Mouse (Mus musculus): ENCODE measurements around the gene Aurkaip1. TPM values are rescaled to one million over a fixed set of nuclear protein-coding genes. Genes with fewer than 3 reads are reported as not detected.
A peak's percentile ranks its signal among the peaks of the same experiment; 100 is the strongest.

Gene Aurkaip1
- polyA plus RNA-seq, 1 experiment, result 99.3 TPM

DNA sequence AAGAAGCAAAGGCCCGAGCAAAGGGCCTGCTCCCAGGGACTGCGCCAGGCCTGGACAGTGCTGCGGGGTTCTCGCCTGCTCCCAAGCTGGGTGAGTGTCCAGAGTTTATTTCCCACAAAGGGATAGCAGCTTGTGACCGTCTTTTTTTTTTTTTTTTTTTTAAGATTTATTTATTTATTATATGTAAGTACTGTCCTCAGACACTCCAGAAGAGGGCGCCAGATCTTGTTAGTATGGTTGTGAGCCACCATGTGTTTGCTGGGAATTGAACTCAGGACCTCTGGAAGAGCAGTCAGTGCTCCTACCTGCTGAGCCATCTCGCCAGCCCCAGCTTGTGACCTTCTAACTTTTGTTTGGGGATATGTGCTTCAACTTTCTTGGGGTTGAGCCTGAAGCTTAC is 10.0 kb upstream of the Aurkaip1 start:
- H3K4me1 ChIP-seq (ENCODE audit: control insufficient read depth, insufficient read depth, low read length), result no peaks in the 10 kb centered on the region
- H3K4me3 ChIP-seq (ENCODE audit: insufficient read depth, low read length), result no peak overlapping the region
- no peak for TF ChIP-seq POLR2A (IDR thresholded peaks at IDR 0.05; ENCODE audit: borderline replicate concordance, low read depth, low read length)
- TF ChIP-seq CTCF (IDR thresholded peaks at IDR 0.05; ENCODE audit: low read depth, low read length), result peak; percentile 45; the same call in 1 of the 2 replicates
- H3K27ac ChIP-seq (ENCODE audit: insufficient read depth, low read depth, low read length), result no peak overlapping the region

DNA sequence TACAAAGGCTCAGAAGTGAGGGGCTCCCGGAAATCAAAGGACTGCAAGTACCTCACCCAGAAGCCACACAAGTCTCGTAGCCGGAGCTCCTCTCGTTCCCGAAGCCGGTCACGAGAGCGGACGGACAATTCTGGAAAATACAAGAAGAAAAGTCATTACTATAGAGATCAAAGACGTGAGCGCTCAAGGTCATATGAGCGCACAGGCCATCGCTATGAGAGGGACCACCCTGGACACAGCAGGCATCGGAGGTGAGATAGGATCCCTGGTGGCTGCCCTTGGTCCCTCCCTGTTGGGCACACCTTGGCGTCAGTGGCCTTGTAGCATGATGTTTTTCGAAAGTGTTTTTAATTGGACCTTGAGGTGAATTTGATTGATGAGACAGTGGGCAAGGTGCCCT is 7.6 kb upstream of the Aurkaip1 start:
- Histone ChIP-seq H3K4me1 (ENCODE audit: control insufficient read depth, insufficient read depth, low read length) (no peaks in the 10 kb centered on the region), H3K27ac (ENCODE audit: insufficient read depth, low read depth, low read length) (no peak overlapping the region), H3K4me3 (ENCODE audit: insufficient read depth, low read length) (no peak overlapping the region)
- TF ChIP-seq CTCF (IDR thresholded peaks at IDR 0.05; ENCODE audit: low read depth, low read length), result no peak
- no peak for TF ChIP-seq POLR2A (IDR thresholded peaks at IDR 0.05; ENCODE audit: borderline replicate concordance, low read depth, low read length)

DNA sequence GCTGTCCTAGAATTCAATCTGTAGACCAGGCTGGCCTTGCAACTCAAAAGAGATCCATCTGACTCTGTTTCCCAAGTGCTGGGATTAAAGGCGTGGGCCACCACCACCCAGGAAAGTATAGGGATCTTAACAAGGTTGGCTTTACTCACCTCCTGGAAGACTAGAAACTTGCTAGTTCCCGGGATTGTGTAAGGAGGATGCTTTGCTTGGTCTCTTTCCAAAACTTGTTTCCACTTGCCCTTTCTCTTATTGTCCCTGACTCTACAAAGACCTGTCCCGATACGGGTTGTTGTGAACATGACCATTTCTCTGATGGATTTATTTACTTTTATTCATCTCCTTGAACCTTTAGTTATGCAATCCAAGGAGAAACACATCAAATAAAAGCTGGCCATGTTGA is 1.2 kb upstream of the Aurkaip1 start:
- Histone ChIP-seq H3K4me1 (ENCODE audit: control insufficient read depth, insufficient read depth, low read length) (peaks cover 26% of the 10 kb centered on the region), H3K27ac (ENCODE audit: insufficient read depth, low read depth, low read length) (no peak overlapping the region), H3K4me3 (ENCODE audit: insufficient read depth, low read length) (no peak overlapping the region)
- TF ChIP-seq CTCF (IDR thresholded peaks at IDR 0.05; ENCODE audit: low read depth, low read length), result no peak
- TF ChIP-seq POLR2A (IDR thresholded peaks at IDR 0.05; ENCODE audit: borderline replicate concordance, low read depth, low read length), result no peak

DNA sequence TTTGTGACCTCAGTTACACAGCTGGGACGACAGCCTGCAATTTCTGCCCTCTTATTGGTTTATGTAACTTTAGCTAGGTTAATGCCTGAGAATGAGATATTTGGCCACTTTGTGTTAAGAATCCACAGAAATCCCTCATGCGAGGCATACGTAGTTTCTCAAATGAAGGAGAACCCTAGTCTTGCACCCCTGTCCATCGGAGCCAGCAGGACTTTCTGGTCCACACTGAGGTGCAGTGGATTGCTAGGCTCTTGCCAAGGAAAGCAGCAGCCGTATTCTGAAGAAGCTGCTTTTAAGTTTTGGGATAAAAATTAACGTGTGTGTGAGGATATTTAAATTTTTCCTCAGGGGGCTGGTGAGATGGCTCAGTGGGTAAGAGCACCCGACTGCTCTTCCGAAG is 476 bp upstream of the Aurkaip1 start:
- Histone ChIP-seq H3K4me3 (ENCODE audit: insufficient read depth, low read length) (peak overlapping the region; percentile 21), H3K4me1 (ENCODE audit: control insufficient read depth, insufficient read depth, low read length) (peaks cover 26% of the 10 kb centered on the region), H3K27ac (ENCODE audit: insufficient read depth, low read depth, low read length) (no peak overlapping the region)
- TF ChIP-seq CTCF (IDR thresholded peaks at IDR 0.05; ENCODE audit: low read depth, low read length) (no peak), POLR2A (IDR thresholded peaks at IDR 0.05; ENCODE audit: borderline replicate concordance, low read depth, low read length) (no peak)

- peak overlapping the region; percentile 91 for H3K4me3 ChIP-seq (ENCODE audit: insufficient read depth, low read length)
- TF ChIP-seq CTCF (IDR thresholded peaks at IDR 0.05; ENCODE audit: low read depth, low read length), result no peak
- no peak for TF ChIP-seq POLR2A (IDR thresholded peaks at IDR 0.05; ENCODE audit: borderline replicate concordance, low read depth, low read length)
- H3K27ac ChIP-seq (ENCODE audit: insufficient read depth, low read depth, low read length), result peak overlapping the region; percentile 54
- peaks cover 26% of the 10 kb centered on the region for H3K4me1 ChIP-seq (ENCODE audit: control insufficient read depth, insufficient read depth, low read length)
These were observed 759 bp downstream of the Aurkaip1 start for GRCm38 (mm10) chr4:155831831-155832230.

DNA sequence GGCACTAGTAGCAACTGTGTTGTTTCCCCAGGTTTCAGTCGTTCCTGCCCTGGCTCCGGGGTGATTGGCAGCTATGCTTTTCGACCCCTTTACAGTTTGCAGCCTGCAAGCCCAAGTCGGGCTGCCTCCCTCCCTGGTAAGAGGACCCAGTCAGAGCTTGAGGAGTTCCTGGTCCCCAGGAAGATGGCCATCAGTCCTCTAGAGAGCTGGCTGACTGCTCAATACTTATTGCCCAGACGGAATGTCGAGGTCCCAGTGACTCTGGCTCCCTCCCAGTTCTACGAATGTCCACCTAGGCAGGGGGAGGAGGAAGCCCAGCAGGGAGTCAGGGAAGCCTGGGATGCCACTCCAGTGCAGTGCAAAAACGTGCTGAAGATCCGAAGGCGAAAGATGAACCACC is 1.2 kb downstream of the Aurkaip1 start:
- Histone ChIP-seq H3K27ac (ENCODE audit: insufficient read depth, low read depth, low read length) (peak overlapping the region; percentile 54), H3K4me3 (ENCODE audit: insufficient read depth, low read length) (peak overlapping the region; percentile 91), H3K4me1 (ENCODE audit: control insufficient read depth, insufficient read depth, low read length) (peaks cover 28% of the 10 kb centered on the region)
- TF ChIP-seq CTCF (IDR thresholded peaks at IDR 0.05; ENCODE audit: low read depth, low read length), result no peak
- no peak for TF ChIP-seq POLR2A (IDR thresholded peaks at IDR 0.05; ENCODE audit: borderline replicate concordance, low read depth, low read length)

DNA sequence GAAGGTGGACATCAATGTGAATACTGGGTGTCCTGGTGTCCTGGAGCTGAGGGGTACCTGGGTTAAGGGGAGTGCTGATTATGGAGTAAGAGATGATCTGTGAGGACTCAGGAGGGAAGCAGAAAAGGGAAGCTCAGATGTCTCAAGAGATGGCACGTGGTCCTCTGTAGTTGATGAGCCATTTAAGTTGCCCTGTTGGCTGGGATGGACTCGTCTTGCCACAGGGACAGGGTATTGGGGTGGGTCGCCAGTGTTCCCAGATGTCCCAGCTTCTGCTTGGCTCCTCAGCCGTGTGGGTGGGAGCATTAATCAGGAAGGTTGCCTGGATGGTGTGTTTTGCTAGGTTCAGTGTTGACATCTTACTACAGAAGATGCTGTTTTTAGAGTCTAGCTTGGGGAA is 2.2 kb downstream of the Aurkaip1 start:
- peaks cover 33% of the 10 kb centered on the region for H3K4me1 ChIP-seq (ENCODE audit: control insufficient read depth, insufficient read depth, low read length)
- peak overlapping the region; percentile 91; the same call in 1 of the 2 replicates for H3K4me3 ChIP-seq (ENCODE audit: insufficient read depth, low read length)
- peak overlapping the region; percentile 52 for H3K27ac ChIP-seq (ENCODE audit: insufficient read depth, low read depth, low read length)
- TF ChIP-seq CTCF (IDR thresholded peaks at IDR 0.05; ENCODE audit: low read depth, low read length), result no peak
- no peak for TF ChIP-seq POLR2A (IDR thresholded peaks at IDR 0.05; ENCODE audit: borderline replicate concordance, low read depth, low read length)

GRCm38 (mm10) chr4:155833836-155834235 is 2.8 kb downstream of the Aurkaip1 start:
- no peak overlapping the region for H3K4me3 ChIP-seq (ENCODE audit: insufficient read depth, low read length)
- H3K27ac ChIP-seq (ENCODE audit: insufficient read depth, low read depth, low read length), result peak overlapping the region; percentile 52; the same call in 1 of the 2 replicates
- peaks cover 33% of the 10 kb centered on the region for H3K4me1 ChIP-seq (ENCODE audit: control insufficient read depth, insufficient read depth, low read length)
- TF ChIP-seq CTCF (IDR thresholded peaks at IDR 0.05; ENCODE audit: low read depth, low read length) (no peak; the same call in 1 of the 2 replicates), POLR2A (IDR thresholded peaks at IDR 0.05; ENCODE audit: borderline replicate concordance, low read depth, low read length) (no peak)

GRCm38 (mm10) chr4:155837404-155838010 is 6.4 kb downstream of the Aurkaip1 start:
- TF ChIP-seq POLR2A (IDR thresholded peaks at IDR 0.05; ENCODE audit: borderline replicate concordance, low read depth, low read length) (no peak), CTCF (IDR thresholded peaks at IDR 0.05; ENCODE audit: low read depth, low read length) (no peak)
- H3K27ac ChIP-seq (ENCODE audit: insufficient read depth, low read depth, low read length), result no peak overlapping the region
- H3K4me3 ChIP-seq (ENCODE audit: insufficient read depth, low read length), result no peak overlapping the region
- peaks cover 32% of the 10 kb centered on the region for H3K4me1 ChIP-seq (ENCODE audit: control insufficient read depth, insufficient read depth, low read length)

DNA sequence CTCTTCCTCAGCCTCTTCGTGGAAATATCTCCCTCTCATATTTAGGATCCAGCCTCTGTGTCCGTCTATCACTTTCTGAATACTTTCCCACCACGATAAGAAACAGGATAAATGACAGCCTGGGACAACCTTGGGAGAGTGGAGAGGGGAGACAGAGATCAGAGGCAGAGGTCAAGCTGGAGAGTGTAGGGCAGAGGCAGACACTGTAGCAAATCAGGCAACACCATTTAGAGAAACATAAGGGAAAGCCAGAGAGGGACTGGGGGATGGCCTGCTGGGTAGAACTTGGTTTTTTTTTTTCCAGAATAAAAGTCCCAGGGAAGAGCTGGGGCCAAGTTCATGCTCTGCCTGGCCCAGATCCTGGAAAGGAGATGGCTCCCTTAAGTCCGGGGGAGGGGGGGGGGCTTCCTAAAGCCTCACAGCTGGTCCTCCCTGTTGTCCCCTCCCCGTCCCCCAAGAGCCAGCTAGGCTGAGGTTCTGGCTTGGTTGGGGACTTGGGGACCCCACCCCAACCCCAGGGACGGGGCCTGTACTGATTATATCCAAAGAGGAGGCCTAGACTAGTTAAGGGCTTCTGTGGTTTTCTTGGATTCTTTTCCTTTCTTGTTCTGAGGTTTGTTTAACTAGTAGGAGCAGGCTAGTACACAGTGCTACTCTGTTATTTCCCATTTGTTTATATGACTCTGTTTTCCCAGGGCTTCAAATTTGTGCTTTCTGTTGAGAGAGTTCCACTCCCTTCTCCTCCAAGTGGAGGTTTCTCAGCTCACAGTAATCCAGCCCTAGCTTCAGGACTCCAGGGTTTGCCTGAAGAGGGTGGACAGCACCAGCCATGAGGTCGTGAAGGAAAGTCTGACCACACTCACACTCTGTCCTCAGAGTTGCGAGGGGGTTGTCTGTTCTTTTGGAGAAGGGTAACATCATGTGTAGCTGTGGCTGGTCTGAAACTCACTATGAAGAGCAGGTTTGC is 7.4 kb downstream of the Aurkaip1 start:
- TF ChIP-seq CTCF (IDR thresholded peaks at IDR 0.05; ENCODE audit: low read depth, low read length) (no peak), POLR2A (IDR thresholded peaks at IDR 0.05; ENCODE audit: borderline replicate concordance, low read depth, low read length) (no peak)
- Histone ChIP-seq H3K4me1 (ENCODE audit: control insufficient read depth, insufficient read depth, low read length) (peaks cover 22% of the 10 kb centered on the region), H3K27ac (ENCODE audit: insufficient read depth, low read depth, low read length) (no peak overlapping the region), H3K4me3 (ENCODE audit: insufficient read depth, low read length) (no peak overlapping the region)

Measured in bone marrow macrophage, adult 2 months (primary cell).